Mouse (Mus musculus): ENCODE results near the gene Camk1g. TPM values are rescaled to one million over a fixed set of nuclear protein-coding genes. Genes with fewer than 3 reads are reported as not detected.

Gene Camk1g
- 8.2 and 9.0 TPM in 2 replicates for polyA plus RNA-seq (2012; rRNA removed)

DNA sequence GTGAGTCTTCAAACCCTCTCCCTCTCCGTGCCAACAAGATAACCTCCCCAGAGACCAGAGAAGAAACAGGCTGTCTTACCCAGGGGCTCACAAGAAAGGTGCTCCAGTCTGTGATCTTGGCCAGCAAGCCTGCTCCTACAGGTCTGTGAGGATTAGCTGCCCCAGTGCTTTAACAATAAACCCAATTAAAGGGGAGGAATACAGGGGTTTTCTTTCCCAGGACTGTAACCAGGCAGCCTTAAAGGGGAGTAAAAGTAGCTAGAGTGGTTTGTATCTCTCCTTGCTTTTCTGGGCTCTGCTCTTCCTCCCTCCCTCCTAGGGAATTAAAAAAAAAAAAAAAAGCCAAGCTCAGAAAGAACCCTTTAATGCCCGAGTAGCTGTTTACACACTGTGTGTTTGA lies at the start of gene Camk1g:
Gene Camk1g (minus strand): TSS at position 203 of the 400 bp plus-strand sequence.
- peak; percentile 16 for DNase-seq
- Histone ChIP-seq H3K27ac (ENCODE audit: insufficient read depth, low read depth, low read length) (no peak within 1 kb of the TSS), H3K4me3 (ENCODE audit: insufficient read depth, low read depth, low read length) (peak within 1 kb of the TSS; percentile 9; the same call in 1 of the 2 replicates), H3K27me3 (replicated peaks; ENCODE audit: control insufficient read depth, insufficient read depth, low read length) (no peaks in the 10 kb centered on the region), H3K4me1 (ENCODE audit: control insufficient read depth, insufficient read depth, low read length) (no peaks in the 10 kb centered on the region), H3K36me3 (ENCODE audit: control insufficient read depth, insufficient read depth, low read length) (no peaks in the 10 kb centered on the region)
- 40% methylated on average over 2 of the region's 2 CpGs for WGBS
- TF ChIP-seq CTCF (conservative IDR thresholded peaks at IDR 0.05; ENCODE audit: insufficient read depth, insufficient read length, low read depth, low read length) (no peak), POLR2A (IDR thresholded peaks at IDR 0.05; ENCODE audit: low read depth, low read length) (no peak)

DNA sequence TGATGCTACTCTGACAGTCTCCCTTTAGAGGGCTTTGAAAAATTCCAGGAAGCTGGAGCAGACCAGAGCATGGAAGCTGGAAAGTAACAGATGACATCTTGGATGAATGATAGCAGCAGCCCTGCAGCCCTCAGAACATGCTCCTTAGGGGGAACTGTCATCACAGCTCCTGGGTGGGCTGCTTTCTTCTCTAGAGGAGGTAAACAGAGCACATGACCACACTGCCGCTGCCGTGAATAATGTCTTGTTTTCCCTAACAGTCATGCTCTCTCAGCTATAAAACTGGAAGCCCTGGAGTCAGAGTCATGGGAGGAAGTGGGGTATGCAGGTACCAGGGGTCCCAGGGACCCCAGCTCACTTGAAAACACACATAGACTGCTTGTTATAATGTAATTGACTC lies 49.1 kb upstream of the Camk1g start:
- DNase-seq, result no peak
- H3K36me3 ChIP-seq (ENCODE audit: control insufficient read depth, insufficient read depth, low read length), result no peaks in the 10 kb centered on the region
- H3K4me3 ChIP-seq (ENCODE audit: insufficient read depth, low read depth, low read length), result no peak overlapping the region
- no peak for TF ChIP-seq CTCF (conservative IDR thresholded peaks at IDR 0.05; ENCODE audit: insufficient read depth, insufficient read length, low read depth, low read length)
- WGBS, result 7% methylated on average over 2 of the region's 2 CpGs
- no peak overlapping the region for H3K27ac ChIP-seq (ENCODE audit: insufficient read depth, low read depth, low read length)
- no peaks in the 10 kb centered on the region for H3K27me3 ChIP-seq (replicated peaks; ENCODE audit: control insufficient read depth, insufficient read depth, low read length)
- no peaks in the 10 kb centered on the region for H3K4me1 ChIP-seq (ENCODE audit: control insufficient read depth, insufficient read depth, low read length)

DNA sequence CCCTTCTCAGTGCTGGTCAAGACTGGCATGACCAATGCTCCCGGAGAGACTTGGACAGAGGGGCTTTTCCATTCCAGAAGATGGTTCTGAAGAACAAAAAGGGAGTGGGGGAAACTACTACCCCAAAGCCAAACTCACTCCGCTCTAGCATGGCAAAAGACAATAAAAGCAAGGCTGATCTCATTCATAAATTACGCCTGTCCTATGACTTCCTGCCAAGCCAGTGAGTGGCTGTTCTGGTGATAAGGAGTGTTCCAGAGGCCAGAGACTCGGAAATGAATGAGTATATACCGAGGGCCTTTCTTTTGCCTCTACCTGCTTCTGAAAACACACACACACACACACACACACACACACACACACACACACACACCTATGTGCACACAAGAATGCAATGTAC lies 48.6 kb upstream of the Camk1g start:
- no peak overlapping the region for H3K4me3 ChIP-seq (ENCODE audit: insufficient read depth, low read depth, low read length)
- TF ChIP-seq POLR2A (IDR thresholded peaks at IDR 0.05; ENCODE audit: low read depth, low read length) (no peak), CTCF (conservative IDR thresholded peaks at IDR 0.05; ENCODE audit: insufficient read depth, insufficient read length, low read depth, low read length) (no peak)
- DNase-seq, result peak; percentile 30
- no peaks in the 10 kb centered on the region for H3K36me3 ChIP-seq (ENCODE audit: control insufficient read depth, insufficient read depth, low read length)
- WGBS, result 51% methylated on average over 5 of the region's 5 CpGs
- H3K4me1 ChIP-seq (ENCODE audit: control insufficient read depth, insufficient read depth, low read length), result no peaks in the 10 kb centered on the region
- H3K27ac ChIP-seq (ENCODE audit: insufficient read depth, low read depth, low read length), result no peak overlapping the region
- no peaks in the 10 kb centered on the region for H3K27me3 ChIP-seq (replicated peaks; ENCODE audit: control insufficient read depth, insufficient read depth, low read length)

DNA sequence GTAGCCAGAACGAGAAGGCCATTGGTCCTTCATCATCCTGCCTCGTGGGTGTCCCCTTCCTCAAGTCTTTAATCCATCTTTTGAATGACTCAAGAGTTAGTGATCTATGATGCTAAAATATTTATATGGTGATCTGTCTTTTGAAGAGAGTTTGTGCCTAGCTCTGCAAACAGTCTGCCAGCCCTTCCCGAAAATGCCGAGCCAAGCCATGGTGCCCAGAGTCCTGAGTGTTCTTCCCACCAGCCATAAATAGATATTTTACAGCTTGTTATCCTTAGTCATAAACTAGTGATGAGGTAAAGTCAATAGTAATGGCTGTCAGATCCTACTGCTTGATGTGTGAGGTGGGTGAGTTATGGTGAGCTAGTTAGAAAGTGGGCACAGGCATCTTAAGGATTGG lies 44.0 kb upstream of the Camk1g start:
- Histone ChIP-seq H3K27me3 (replicated peaks; ENCODE audit: control insufficient read depth, insufficient read depth, low read length) (no peaks in the 10 kb centered on the region), H3K36me3 (ENCODE audit: control insufficient read depth, insufficient read depth, low read length) (no peaks in the 10 kb centered on the region), H3K4me3 (ENCODE audit: insufficient read depth, low read depth, low read length) (no peak overlapping the region), H3K4me1 (ENCODE audit: control insufficient read depth, insufficient read depth, low read length) (no peaks in the 10 kb centered on the region), H3K27ac (ENCODE audit: insufficient read depth, low read depth, low read length) (no peak overlapping the region)
- 90% methylated on average over 4 of the region's 4 CpGs for WGBS
- no peak for DNase-seq
- no peak for TF ChIP-seq POLR2A (IDR thresholded peaks at IDR 0.05; ENCODE audit: low read depth, low read length)
- no peak for TF ChIP-seq CTCF (conservative IDR thresholded peaks at IDR 0.05; ENCODE audit: insufficient read depth, insufficient read length, low read depth, low read length)

DNA sequence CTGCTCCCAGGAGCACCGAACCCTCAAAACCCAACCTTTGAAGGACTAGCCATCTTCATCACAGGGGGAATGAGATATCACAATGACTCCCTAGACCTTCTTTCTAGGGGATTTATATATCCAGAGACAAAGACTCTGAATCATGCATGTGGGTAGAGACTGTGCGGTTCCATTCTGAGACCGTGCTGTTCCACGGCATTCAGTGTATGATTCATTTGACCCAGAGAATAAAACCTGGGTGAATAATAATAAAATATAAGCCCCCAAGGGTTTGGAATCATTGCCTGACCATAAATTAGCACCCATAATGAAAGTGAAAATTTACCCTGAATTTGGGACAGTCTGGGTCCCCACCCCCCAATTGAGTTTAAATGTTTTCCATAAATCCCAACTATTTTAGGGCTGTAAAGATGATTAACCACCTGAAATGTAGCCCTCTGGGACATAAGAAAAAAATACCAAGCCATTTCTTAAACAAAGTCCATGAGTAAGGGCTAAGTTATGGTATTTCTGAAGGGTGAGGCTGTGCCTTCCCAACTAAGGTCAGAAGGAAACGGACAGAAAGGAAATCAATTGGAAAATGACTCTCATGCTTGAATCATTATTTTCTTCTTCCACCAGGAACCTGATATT lies 43.4 kb upstream of the Camk1g start:
- WGBS, result 80% methylated on average over 5 of the region's 5 CpGs

DNA sequence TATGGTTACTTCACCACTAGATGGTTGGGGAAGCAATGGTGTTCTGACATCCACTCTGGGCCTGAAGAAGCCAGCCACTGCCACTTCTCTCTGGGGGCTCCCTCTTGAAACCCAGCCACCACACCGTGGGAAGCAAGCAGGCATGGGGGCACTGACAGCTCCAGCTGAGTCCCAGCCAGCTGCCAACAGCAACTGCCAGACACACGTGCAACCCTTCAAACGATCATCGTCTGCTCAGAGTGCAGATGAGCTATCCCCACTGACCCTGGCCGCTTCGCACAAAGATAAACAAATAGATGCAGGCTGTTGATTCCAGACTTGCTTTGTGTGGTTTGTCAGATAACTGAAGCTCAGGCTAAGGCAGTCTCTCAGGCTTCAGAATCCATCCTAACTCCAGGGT lies 37.4 kb upstream of the Camk1g start:
- Histone ChIP-seq H3K36me3 (ENCODE audit: control insufficient read depth, insufficient read depth, low read length) (no peaks in the 10 kb centered on the region), H3K4me3 (ENCODE audit: insufficient read depth, low read depth, low read length) (no peak overlapping the region), H3K27me3 (replicated peaks; ENCODE audit: control insufficient read depth, insufficient read depth, low read length) (no peaks in the 10 kb centered on the region), H3K27ac (ENCODE audit: insufficient read depth, low read depth, low read length) (no peak overlapping the region), H3K4me1 (ENCODE audit: control insufficient read depth, insufficient read depth, low read length) (no peaks in the 10 kb centered on the region)
- TF ChIP-seq CTCF (conservative IDR thresholded peaks at IDR 0.05; ENCODE audit: insufficient read depth, insufficient read length, low read depth, low read length) (no peak), POLR2A (IDR thresholded peaks at IDR 0.05; ENCODE audit: low read depth, low read length) (no peak)
- WGBS, result 54% methylated on average over 6 of the region's 6 CpGs
- DNase-seq, result no peak

More for the DNA sequence above, 43.4 kb upstream of the Camk1g start:
- Histone ChIP-seq H3K27me3 (replicated peaks; ENCODE audit: control insufficient read depth, insufficient read depth, low read length) (no peaks in the 10 kb centered on the region), H3K36me3 (ENCODE audit: control insufficient read depth, insufficient read depth, low read length) (no peaks in the 10 kb centered on the region), H3K4me1 (ENCODE audit: control insufficient read depth, insufficient read depth, low read length) (no peaks in the 10 kb centered on the region), H3K27ac (ENCODE audit: insufficient read depth, low read depth, low read length) (no peak overlapping the region), H3K4me3 (ENCODE audit: insufficient read depth, low read depth, low read length) (no peak overlapping the region)
- no peak for DNase-seq
- no peak for TF ChIP-seq CTCF (conservative IDR thresholded peaks at IDR 0.05; ENCODE audit: insufficient read depth, insufficient read length, low read depth, low read length)
- TF ChIP-seq POLR2A (IDR thresholded peaks at IDR 0.05; ENCODE audit: low read depth, low read length), result no peak

DNA sequence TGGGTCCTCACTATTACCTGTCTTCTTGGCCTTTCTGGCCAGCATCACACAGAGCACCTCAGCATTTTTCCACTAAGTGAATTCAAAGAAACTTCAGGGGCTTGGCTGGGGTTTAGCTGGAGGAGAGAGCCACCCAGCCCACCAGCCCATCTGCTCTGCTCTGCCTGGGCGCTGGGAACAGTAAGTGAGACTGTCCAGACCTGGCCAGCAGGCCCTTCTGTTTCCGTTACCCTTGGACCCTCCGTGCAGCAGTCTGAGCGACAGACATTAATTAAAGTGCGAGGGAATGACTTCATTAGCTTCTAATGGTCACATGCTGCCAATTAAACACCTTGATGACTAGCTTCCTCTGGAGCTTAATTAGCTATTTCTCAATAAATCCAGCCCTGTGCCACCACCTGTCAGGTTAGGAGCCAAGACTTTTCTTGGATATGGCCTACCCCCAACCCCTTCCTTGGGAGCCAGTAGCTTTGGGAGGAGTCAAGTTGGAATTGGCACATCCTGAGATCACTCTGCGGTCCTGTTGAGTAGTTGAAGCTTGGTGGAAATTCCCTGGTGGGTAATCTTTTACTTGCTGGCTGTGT lies 36.1 kb upstream of the Camk1g start:
- DNase-seq, result no peak
- Histone ChIP-seq H3K27ac (ENCODE audit: insufficient read depth, low read depth, low read length) (no peak overlapping the region), H3K4me1 (ENCODE audit: control insufficient read depth, insufficient read depth, low read length) (no peaks in the 10 kb centered on the region), H3K4me3 (ENCODE audit: insufficient read depth, low read depth, low read length) (no peak overlapping the region), H3K36me3 (ENCODE audit: control insufficient read depth, insufficient read depth, low read length) (no peaks in the 10 kb centered on the region), H3K27me3 (replicated peaks; ENCODE audit: control insufficient read depth, insufficient read depth, low read length) (no peaks in the 10 kb centered on the region)
- WGBS, result 64% methylated on average over 6 of the region's 6 CpGs
- TF ChIP-seq CTCF (conservative IDR thresholded peaks at IDR 0.05; ENCODE audit: insufficient read depth, insufficient read length, low read depth, low read length) (no peak), POLR2A (IDR thresholded peaks at IDR 0.05; ENCODE audit: low read depth, low read length) (no peak)
